Mouse (Mus musculus): Measurements from ENCODE around the gene Smco4. TPM values are rescaled to one million over a fixed set of nuclear protein-coding genes. Genes with fewer than 3 reads are reported as not detected.

Smco4 gene
- total RNA-seq (2023): 13.6 TPM

DNA sequence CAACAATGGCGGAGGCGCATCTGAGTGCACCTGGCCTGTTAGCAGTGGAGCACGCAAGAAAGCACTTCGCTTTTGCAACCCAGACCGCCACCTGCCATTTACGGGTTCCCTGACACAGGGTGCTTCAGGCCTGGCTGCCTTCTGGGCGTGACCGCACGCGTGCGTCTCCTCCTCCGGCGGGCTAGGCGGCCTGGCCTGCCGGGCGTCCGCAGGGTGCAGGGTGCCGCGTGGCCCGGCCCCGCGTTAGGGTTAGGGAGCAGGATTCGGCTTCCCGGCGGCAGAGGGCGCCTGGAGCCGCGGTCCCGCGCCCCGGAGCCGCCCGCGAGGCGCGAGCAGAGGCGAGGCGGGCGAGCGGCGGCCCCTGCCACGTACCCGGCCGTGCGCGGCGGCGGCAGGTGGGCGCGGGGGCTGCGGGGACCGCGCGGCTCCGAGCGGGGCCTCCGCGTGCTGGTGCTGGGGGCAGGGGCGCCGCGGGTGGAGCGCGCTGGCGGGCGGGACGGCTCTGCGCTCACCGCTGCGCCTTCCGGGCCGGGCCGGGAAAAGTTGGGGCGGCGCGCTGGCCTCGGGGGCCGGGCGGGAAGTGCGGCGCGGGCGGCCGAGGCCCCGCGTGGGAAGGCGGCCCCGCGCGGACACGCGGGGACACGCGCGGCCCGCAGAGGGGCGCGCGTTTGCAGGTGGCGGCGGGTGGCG, at the start of gene Smco4:
Gene Smco4 (plus strand): TSS at position 198 of the 690 bp plus-strand sequence.

Other genes starting within 250 kb of the Smco4 start
- 48.2 TPM for gene Med17, start 213.5 kb upstream of the Smco4 start, total RNA-seq (2023)
- gene Taf1d, start 187.2 kb upstream of the Smco4 start, total RNA-seq (2023): 292 TPM
- gene 4931406C07Rik, start 187.0 kb upstream of the Smco4 start, total RNA-seq (2023): 3.4 TPM
- gene Cep295, start 135.6 kb upstream of the Smco4 start, total RNA-seq (2023): 40.4 TPM
- not detected for gene Deup1, start 134.5 kb downstream of the Smco4 start, total RNA-seq (2023)
- gene Slc36a4, start 216.3 kb downstream of the Smco4 start, total RNA-seq (2023): 9.2 TPM

Data from CD4-positive naive resting alpha-beta T cell, adult 57 days (primary cell).